Mouse (Mus musculus) cerebral cortex, adult 2 months (tissue): ENCODE results near the gene Pltp.

Experiments used
- WGBS: fragments of 180-500 bp; shearing (Covaris S2); methylation state at CpG from one replicate; pipeline ENCODE4 v1.1.7; 2018; 5-methylcytosine and 5-hydroxymethylcytosine counted together

The Pltp gene

DNA sequence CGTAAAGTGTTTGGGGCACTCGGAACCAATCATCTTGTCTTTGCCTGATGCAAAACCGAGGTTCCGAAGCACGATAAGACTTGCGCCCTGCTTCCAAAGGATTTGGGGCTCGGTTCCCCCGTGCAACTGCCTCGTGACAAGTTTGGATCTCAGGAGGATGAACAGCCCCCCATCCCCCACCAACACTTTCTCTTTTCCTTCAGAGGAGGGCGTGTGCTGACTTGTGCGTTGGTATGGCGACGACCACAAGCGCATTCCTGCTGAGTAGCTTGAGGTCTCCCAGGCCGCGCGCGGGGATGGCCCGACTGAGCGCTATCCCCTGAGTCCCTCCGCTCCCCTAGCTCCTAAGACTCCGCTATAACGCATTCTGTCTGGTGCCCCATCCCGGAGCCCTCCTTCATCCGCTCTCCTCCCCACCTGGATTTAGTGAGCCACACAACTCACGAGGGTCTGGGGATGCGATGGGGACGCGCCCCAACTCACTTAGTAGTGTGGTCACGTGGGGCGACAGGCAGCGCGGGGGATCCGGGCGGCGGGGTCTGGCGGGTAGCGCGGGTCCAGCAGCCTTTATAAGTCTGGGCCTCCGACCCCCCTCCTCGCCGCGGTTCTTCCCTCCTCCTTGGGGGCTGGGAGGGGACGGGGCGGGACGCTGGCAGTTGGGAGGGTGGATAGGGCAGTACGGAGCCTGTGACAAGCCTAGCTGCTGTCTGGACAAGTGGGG, at the start of gene Pltp:
Pltp (minus strand) TSS at position 611 of the 721 bp plus-strand sequence.
- WGBS, result 2% methylated on average over 47 of the region's 47 CpGs

DNA sequence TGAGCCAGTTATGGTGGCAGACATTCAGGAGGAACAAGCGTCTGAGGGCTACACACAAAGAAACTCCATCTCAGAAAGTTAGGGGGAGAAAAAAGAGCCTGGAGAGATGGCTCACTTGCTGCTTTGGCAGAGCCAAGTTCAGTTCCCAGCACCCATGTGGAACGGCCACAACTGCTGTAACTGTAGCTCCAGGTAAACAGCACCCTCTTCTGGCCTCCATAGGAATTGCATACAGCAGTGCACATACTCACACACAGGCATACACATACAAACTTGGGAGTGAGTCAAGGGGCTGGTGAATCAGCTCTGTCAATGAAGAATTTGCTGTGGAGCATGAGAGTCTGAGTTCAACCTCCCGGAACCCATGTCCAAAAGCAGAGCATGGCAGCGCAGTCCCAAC, 48.6 kb upstream of the Pltp start:
- 98% methylated on average over 4 of the region's 4 CpGs for WGBS

DNA sequence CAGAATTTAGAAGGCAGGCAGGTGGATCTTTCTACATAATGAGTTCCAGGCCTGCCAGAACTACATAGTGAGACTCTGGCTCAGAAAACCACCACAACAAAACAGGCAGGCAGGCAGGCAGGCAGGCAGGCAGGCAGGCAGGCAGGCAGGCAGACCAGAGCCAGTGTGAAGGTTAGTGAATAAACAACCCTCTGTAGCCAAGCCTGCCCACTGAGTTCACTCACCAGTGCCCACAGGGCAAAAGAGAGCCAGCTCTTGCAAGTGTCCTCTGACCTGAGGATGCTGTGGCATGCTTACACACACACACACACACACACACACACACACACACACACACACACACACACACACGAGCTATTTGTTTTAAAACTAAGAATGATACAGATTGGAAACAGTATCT, 46.0 kb upstream of the Pltp start:
- 78% methylated on average over 1 of the region's 1 CpGs for WGBS

DNA sequence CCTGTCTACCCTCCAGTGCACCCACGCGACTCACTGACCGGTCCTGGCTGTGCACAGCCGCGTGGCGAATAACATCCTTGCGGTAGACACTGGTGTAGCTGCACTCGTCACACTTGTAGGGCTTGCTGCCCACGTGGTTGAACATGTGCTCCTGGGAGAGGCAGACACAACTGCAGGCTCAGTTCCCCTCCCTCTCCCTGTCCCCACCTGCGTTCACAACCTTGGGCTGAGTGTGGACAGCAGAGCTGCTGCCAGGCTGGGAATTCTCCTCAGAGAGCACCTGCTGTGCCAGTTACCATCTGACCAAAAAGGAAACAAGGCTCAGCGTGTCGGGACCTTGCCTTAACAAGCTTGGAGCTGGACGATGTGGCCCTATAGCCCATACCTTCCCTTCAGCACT, 43.9 kb upstream of the Pltp start:
- 86% methylated on average over 13 of the region's 13 CpGs for WGBS

DNA sequence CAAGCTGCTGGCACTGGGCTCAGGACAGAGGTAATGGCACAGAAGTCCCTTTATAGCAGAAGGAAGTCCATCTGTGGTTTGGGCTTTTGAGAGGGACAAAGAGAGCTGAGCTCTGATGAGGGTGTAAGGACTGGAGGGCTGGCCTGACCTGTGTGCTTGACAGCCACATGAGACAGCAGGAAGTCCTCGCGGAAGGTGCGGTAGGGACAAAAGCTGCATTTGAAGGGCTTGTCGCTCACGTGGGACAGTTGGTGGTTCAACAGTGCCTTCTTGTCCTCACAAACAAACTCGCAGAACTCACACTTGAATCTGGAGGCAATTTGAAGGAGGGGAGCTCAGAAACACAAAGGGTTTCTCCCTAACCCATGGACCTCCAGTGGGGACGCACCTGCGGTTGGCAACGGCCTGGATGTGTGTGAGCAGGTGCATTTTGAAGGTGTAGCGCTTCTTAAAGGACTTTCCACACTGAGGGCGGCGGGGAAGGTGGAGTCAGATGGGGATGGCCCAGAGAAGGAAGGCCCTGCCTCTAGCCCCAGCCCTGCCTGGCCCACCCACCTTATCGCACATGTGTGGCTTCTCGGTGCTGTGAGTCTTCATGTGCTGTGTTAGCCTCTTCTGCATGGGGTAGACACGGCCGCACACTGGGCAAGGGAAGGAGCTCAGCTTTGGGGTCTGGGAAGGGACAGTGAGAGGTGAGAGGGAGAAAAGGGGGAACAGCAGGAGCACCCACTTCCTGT, 42.4 kb upstream of the Pltp start:
- WGBS, result 91% methylated on average over 16 of the region's 16 CpGs

DNA sequence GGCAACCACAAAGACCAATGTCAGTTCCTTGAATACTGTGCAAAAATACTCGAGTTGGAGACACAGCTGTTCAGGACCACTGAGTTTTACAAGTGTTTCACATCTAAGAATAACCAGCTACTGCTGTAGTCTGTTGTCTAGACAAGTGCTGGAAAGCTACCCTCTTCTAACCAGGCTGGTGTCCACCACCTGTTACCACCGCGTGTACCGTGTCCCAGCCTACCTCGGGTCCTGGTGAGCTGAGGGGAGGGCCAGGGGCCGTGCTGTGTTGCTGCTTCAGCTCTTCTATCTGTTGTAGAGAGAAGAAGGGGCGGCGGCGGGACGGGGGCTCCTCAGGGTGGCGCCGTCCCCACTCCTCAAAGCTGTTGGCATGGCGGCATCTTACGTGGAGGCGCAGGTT, 41.5 kb upstream of the Pltp start:
- WGBS, result 85% methylated on average over 15 of the region's 15 CpGs

DNA sequence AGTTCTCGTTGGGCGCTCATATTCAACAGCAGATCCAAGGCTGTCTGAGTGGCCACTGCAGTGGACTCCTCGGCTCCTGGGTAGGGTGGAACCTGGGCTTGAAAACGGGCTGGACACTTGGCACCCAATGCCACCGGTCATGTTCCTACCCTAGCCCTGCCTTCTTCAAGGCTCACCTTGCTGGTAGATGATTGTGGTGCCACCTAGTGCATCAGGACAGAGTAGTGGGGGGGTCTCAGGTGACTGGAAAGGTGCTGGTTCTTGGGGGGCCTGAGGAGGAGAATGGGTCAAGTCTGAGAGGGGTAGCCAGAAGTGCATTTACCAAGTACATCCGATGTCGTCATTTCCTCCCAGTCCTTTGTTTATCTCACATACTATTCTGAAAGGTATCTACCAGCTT, 40.5 kb upstream of the Pltp start:
- WGBS, result 91% methylated on average over 7 of the region's 7 CpGs

DNA sequence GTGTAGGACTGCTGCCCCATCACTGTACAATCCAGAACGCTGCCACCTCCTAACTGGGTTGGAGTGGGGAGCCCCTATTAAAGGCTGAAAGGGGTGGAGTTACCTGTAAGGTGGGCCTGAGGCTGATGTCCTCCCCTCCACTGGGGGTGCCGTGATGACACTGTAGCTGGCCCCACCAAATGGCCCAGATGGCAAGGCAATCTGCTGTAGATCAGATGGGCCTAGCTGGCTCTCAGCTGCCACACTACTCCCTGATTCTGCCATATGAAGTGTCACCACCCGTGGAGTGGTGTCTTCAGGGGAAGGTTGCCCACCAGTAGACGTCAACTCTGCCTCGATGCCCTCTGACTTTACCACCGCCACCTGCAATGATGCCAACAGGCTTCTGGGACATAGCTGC, 38.4 kb upstream of the Pltp start:
- WGBS, result 74% methylated on average over 6 of the region's 6 CpGs

DNA sequence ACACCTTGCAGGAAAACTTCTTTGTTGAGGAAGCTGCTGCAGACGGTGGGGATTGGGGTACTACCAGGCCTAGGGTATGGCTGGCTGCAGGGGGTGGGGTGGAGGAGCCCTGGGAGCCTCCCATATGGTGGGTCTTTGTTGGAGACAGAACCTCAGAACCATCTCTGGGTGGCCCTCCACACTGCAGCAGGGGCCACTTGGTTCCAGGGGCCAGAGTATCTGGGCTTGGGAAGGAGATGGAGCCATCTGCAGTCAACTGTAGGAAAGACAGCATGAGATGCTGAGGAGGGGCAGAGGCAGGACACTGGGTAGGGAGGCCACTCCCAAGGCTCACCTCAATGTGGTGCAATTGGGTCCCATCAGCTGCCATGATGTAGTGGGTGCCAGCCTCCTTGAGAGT, 37.1 kb upstream of the Pltp start:
- WGBS, result 79% methylated on average over 1 of the region's 1 CpGs

DNA sequence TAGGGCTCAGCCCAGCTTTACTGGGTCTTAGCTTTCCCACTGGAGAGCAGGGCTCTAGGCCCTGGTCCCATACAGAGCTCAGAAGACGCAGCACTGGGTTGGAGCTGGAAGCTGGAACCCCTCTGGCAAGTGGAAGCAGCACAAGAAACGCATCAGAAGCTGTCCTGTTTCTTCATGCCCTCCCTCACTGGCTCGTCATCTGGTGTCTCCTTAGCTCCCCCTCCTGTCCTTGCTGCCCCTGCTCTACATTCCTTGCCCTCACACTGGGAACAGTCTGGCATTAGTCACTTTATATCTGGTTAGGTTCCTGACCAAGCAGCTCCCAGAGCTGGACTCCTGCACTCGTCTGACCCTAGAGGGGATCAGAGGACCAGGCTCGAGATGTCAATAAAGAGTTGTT, 36.5 kb upstream of the Pltp start:
- WGBS, result 43% methylated on average over 5 of the region's 5 CpGs

DNA sequence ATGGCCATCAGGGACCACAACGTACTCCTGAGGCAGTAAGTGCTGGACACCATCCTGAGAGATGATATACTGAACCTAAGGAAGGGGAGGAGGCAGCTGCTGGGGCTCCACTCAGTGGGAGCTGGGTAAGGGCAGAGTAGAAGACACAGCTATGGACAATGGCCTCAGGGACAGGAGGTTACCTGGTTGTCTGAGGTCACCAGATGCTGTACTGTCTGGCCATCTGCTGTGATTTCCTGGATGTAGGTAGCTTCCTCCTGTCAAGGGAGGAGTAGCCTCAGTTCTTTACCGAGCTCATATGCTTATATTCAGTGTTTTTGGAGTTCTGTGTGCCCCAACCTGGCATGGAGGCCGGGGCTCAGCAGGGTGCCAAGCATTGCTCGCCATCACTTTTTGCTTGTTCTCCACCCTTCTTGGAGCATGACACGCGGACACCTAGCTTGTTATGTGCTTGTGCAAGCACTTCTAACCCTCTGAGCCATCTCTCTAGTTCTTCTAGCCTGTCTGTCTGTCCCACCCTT, 35.2 kb upstream of the Pltp start:
- 72% methylated on average over 6 of the region's 6 CpGs for WGBS

DNA sequence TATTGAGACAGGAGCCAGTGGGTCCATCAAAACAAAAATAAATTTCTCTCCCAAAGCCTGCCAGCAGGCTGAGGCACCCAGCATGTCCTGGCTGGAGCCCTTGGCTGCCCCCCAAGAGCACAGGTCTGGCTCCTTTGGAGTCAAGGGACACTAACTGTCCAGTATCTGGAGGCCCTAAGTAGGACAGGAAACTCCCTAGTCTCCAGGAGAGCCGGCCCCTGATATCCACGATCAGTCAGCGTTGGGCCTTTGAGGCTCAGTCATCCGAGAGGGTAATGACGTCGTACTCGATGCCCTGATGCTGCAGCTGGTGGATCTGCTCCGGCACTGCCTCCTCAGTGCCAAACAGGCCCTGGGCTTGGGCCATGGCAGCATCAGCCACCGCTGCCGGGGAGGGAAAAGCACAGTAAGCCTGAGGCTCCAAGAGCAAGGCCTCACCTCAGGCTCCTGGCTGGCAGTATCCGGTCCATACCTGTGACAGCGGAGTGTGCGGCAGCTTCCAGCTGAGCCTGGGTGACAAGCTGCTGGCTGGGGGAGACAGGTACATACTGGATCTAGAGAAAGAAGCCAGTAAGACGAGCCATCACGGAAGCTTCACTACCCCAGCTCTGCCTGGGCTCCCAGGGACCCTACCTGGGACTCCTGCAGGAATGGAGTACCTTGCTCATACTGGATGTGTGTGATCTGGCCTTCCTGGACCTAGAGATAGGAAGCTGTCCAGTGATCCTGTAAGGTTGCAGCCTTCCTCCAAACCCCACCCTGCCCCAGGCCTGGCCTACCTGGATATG, 34.6 kb upstream of the Pltp start:
- 58% methylated on average over 15 of the region's 15 CpGs for WGBS

DNA sequence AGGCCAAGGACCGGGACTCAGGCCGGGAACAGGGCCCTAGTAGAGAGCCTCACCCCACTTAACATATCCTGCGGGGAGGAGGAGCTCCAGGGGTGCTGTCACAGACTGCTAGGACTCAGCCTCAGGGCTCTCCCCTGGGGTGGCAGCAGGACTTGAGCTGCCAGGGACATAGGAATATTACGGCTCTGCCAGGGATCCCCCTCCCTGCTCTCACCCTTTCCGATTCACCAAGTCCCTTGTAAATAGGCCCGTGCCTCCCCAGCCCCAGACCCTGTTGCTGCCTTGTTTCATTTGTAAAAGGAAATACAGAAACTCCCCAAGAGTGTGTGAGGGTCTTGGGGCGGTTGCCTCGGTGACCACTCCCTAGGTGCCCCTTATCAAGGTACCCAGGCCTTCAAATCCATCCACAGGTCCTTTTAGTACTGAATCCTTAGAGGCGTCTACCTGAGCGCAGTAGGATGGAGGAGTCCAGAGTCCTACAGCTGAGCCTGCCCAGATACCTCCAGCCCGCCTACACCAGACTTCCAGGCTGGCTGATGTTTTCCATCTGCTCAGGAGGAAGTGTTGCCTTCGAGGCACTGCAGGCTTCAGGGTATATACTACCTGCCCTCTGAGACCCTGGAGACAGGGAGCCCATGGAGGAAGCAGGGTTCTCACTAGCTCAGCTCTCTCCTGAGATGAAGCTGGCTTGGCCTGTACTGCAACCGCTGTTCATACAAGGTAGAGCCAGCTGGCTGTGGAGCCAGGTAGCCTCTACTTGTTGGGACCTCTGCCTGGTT, 33.7 kb upstream of the Pltp start:
- 73% methylated on average over 13 of the region's 13 CpGs for WGBS

DNA sequence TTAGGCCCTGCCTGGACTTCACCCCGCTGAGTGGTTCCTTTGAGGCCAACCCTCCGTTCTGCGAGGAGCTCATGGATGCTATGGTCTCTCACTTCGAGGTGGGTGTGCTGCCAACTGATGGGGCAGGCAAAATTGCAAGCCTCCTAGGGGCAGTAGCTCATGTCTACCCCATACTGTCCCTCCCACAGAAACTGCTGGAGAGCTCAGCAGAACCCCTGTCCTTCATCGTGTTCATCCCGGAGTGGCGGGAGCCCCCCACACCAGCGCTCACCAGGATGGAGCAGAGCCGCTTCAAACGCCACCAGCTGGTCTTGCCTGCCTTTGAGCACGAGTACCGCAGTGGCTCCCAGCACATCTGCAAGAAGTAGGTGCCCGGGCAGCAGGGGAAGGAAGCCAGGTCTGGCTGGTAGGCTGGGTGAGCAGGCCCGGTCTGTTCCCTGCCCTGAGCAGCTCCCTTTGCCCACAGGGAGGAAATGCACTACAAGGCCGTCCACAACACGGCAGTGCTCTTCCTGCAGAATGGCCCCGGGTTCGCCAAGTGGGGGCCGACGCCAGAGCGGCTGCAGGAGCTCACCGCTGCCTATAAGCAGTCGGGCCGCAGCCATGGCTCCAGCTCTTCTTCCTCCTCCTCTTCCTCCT, 33.0 kb upstream of the Pltp start:
- 83% methylated on average over 24 of the region's 24 CpGs for WGBS

DNA sequence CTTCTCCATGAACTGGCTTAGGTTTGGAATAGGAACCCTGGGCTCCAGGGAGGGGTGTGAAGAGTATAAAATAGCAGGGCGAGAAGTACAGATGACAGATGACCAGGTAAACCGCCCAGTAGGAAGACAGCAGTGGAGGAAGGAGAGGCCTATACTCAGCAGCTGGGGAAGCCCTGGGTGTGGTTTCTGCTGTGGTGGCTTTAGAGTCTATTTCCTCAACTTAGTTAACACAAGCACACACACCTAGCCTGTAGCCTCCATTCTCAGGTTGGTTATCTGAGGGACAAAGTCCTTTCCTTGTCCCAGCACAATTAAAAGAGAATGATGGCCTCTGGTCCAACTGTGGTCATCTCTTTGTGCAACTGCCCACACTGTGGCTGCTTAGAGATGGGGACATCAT, 32.4 kb upstream of the Pltp start:
- WGBS, result 88% methylated on average over 2 of the region's 2 CpGs

DNA sequence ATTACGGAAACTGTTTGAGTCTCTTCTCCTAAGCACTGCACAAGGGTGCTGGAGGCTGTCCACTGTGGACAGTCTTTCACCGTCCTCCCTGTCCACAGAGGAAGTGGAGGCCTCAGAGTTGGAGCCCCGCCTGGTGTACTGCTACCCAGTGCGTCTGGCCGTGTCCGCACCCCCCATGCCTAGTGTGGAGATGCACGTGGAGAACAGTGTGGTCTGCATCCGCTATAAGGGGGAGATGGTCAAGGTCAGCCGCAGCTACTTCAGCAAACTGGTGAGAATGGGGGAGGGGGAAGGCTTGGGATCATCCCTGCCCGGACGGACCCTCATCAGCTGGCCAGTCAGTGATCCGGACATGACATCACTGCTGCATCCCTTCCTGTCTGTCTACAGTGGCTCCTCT, 31.5 kb upstream of the Pltp start:
- 84% methylated on average over 12 of the region's 12 CpGs for WGBS

DNA sequence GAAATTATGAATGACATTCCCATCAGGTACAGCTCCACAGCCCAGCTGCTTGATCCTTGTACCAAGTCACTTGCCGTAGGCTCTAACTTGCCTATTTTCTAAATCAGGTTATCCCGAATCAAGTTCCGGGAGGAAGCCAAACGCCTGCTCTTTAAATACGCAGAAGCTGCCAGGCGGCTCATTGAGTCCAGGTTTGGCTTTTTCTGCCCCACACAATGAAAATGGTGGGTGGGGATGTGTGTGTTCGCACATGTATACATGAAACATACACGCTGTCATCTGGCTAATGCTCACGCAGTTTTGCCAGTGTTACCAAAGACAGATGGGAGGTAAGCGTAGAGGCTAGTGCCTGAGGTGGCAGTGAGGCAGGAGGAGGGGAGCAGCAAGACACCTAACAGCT, 29.1 kb upstream of the Pltp start:
- 56% methylated on average over 10 of the region's 10 CpGs for WGBS

DNA sequence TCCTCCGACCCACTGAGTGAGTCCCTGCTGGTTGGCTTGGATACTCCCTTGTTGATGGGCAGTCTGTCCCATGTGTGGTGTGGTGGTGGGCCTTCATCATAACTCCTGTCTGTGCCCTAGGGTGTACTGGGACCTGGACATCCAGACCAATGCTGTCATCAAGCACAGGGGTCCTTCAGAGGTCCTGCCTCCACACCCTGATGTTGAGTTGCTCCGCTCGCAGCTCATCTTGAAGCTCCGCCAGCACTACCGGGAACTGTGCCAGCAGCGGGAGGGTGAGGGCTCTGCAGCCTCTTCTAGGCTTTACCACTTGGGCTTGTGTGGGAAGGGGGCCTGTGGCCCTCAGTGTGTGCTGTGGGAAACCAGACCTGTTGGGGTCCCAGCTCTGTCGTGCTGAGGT, 28.3 kb upstream of the Pltp start:
- WGBS, result 20% methylated on average over 7 of the region's 7 CpGs

DNA sequence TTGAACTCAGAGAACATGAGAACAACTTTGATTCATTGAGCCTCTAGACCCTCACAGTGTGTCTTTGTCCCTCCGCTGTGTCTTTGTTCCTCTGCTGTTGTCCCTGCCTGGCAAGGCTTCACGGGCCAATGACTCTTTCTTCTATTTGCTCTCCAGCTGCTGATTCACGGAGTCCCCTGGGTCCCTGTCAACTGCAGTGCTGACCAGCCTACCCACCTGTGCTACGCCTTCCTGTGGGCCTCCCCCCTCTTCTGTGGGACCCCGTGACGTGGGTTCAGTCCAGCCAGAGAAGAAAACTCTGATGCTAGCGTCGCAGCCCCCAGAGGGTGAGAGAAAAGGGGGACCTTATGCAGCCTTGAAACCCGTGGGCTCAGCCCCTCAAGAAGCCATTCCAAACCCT, 25.1 kb upstream of the Pltp start:
- WGBS, result 59% methylated on average over 9 of the region's 9 CpGs

DNA sequence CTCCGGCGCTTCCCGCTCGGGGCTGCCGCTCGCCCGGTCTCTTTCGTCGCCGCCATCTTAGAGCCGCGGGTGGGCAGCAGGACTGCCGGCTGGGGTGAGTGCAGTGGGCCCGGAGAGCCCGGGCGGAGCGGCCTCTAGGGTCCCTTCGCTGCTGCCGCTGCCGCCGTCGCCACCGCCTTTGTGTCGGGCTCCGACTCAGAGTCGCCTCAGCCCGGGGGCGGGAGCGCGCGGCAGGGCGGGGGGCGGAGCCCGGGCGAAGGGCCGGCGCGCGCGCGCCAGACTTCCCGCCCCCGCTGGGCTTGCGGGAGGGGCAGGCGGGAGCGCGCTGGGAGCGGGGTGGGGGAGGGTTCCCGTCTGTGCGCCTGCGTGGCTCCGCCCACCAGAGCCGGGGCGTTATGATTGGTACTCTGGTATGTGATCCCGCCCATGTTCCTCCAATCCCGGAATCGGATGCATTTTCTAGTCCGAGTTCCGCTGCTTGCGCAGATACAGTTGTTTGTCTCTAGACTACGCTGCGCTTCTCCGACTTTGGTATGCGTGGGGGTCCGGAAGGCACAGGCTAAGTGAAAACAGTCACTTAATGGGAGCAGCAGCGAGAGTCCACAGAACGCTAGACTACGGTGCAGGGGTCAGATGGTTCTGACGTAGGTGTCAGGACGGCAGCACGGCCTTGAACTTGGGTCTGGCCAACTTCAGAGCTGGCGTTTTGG, 22.2 kb upstream of the Pltp start:
- under 1% methylated on average over 72 of the region's 72 CpGs for WGBS

DNA sequence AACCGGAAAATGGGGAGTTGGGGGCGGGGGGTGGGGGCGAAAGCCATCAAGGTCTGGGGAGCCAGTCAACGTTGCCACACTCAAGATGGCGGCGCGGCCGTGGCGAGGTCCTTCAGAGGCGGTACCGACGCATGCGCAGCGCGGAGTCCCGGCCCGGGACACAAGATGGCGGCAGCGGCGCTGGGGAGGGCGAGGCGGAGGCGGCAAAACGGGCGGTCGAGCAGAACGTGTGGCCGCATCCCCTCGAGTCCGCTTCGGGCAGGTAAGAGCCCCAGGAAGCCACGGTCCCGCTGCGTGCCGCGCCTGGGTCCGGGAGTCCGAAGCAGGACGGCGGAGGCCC, 21.7 kb upstream of the Pltp start, which contains the start of gene Pcif1:
Pcif1 (plus strand) TSS at position 77 of the 340 bp plus-strand sequence.
- WGBS, result under 1% methylated on average over 40 of the region's 40 CpGs
